Mouse (Mus musculus): Measurements from ENCODE around the gene Igfbpl1. TPM values are rescaled to one million over a fixed set of nuclear protein-coding genes. Genes with fewer than 3 reads are reported as not detected.

The Igfbpl1 gene
- not detected in 2 replicates for total RNA-seq (2014; fragmentation: Nextera tagmentation)
- not detected in 2 replicates for total RNA-seq (2017)

DNA sequence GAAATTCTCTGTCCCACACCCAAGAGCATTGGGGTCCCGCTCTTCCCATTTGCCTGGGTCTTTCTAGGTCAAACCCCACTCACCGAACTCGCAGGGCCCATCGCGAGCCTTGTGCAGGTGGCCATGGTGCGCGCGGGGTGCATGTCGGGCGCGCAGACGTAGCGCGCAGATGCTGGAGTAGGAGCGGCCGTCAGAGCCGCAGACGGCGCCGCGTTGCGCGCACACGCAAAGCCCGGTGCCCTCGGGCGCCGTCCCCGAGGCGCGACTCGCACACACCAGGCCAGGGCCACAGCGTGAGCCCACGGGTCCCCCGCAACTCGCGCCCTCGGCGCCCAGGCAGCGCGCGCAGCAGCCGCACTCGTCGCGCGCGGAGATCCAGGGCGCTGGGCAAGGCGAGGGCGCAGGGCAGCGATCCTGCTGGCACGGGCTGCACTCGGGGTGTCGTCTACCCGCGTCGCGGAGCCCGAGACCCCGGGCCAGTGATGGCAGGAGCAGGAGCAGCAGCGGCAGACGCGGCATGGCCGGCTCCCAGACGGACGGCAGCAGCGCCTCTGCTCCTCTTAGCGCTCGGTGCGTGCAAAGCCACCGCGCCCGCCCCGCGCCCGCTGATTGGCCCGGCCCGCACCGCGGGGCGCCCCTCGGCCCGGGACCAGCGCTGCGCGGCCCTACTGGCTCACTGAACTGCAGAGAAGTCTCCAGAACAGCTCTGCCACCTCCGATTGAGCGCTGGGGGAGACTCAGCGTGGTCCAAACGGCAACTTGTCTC lies at the start of gene Igfbpl1:
Igfbpl1 (minus strand) TSS at position 649 of the 766 bp plus-strand sequence.
- ATAC-seq (replicated peaks; ENCODE audit: low FRiP score, low TSS enrichment, poor library complexity, severe bottlenecking), result no peak

DNA sequence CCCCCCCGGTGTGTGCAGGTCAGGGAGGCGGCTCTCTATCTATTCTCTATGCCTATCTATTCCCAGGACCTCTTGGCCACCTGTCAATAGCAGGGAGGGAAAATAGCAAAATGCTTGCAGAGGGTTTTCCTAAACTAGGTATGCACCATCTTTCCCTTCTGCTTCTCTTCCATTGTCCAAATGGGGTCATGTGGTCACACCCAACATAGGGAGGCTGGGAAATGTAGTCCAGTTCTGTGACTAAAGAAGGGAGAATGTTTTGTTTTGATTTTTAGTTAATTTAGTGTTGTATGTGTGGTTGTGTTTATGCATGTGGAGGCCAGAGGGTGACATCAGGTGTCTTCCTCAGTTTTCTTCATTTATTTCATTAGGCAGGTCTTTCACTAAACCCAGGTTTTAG lies 45.4 kb upstream of the Igfbpl1 start:
- no peak for ATAC-seq (replicated peaks; ENCODE audit: low FRiP score, low TSS enrichment, poor library complexity, severe bottlenecking)

DNA sequence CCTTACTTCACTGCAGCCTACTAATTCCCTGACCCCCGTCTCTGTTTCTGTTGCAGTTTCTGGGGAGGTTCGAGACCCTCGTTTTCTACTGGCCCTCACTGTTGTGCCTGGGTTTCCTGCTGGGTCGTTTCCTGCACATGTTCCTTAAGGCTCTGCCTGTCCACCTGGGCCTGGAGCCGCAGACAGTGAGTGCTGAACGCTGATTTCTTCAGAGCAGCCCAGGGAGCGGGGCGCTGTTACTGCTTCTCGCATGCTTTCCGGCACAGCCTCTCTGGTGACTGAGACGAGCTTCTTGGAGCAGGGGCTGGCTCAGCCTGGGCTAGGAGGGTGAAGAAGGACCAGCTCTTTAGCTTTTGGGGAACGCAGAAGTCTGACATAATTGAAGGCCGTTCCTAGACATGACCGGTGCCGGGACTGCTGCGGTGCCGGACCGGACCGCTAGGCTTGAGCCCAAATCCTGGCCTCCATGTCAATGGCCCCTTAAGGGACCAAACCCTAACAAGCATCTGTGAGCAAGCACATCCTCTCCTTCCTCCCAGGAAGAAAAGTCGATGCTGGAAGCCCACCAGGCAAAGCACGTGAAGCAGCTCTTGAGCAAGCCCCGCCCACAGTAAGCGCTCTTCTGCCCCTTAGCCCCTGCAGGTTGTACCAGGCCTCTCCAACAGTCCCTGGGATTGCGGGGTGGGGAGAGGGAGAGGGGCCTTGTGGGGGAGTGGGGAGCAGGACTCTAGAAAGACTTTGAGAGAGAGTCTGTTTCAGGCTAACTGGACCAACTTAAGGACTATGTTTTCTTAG lies 42.5 kb upstream of the Igfbpl1 start:
- no peak for ATAC-seq (replicated peaks; ENCODE audit: low FRiP score, low TSS enrichment, poor library complexity, severe bottlenecking)

- no peak for ATAC-seq (replicated peaks; ENCODE audit: low FRiP score, low TSS enrichment, poor library complexity, severe bottlenecking)
Observed at GRCm38 (mm10) chr4:45867416-45867815, 40.7 kb upstream of the Igfbpl1 start.

GRCm38 (mm10) chr4:45861160-45861559 lies 34.4 kb upstream of the Igfbpl1 start:
- peak; percentile 37; the same call in 1 of the 2 replicates for ATAC-seq (replicated peaks; ENCODE audit: low FRiP score, low TSS enrichment, poor library complexity, severe bottlenecking)

- 0 out of 2 replicates have a peak, but pooled peaks have one; percentile 55 for ATAC-seq (replicated peaks; ENCODE audit: low FRiP score, low TSS enrichment, poor library complexity, severe bottlenecking)
Observed at GRCm38 (mm10) chr4:45855803-45856424, 29.2 kb upstream of the Igfbpl1 start.

DNA sequence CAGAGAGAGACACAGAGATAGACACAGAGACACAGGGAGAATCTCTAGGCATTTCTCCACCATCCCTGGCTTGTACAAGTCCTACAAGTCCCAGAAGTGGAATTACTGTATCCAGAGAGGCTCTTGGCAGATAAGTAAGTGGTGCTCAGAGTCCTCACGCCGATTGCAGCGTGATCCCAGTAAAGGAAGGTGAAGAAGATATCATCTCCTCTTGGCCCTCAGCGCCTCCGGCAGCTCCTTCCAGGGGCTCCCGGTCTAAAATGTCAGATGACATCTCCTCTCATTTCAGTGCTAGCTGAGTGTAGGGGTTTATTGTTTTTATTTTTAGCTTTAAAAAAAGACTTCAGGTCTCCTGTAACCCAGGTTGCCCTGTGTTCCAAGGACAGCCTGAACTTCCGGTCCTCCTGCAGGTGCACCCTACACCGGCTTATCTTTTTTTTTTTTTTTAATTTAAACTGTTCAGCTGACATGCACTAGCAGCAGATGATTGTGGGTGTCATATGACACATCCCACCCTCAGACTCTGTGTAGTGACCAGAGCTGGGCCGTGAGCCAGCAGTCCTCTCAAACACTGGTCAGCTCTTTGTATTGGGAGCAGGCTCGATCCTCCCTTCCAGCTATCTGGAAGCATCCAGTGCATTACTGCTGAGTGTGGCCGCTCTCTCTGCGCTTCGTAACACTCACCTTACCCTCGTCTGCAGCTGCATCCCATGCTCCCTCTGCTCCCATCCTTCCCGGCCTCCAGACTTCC lies 26.9 kb upstream of the Igfbpl1 start:
- no peak for ATAC-seq (replicated peaks; ENCODE audit: low FRiP score, low TSS enrichment, poor library complexity, severe bottlenecking)

GRCm38 (mm10) chr4:45851640-45852051 lies 24.9 kb upstream of the Igfbpl1 start:
- no peak for ATAC-seq (replicated peaks; ENCODE audit: low FRiP score, low TSS enrichment, poor library complexity, severe bottlenecking)

DNA sequence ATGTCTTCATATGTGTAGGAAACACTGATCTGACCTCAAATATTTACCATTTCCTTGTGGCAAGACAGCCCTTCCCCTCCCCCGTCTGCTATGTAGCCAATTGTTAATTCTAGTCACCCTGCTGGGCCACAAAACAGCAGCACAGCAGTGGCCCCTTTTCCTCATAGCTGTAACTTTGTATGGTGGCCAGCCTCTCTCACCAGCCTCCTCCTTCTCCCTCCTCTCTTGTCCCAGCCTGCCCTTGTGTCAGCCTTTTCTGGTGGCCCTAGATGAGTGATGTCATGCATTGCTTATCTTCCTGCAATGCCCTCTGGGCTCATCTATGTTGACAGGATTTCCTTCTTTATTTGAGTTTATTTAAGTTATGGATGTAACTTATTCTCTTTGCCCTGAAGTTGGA lies 22.7 kb upstream of the Igfbpl1 start:
- ATAC-seq (replicated peaks; ENCODE audit: low FRiP score, low TSS enrichment, poor library complexity, severe bottlenecking), result no peak

DNA sequence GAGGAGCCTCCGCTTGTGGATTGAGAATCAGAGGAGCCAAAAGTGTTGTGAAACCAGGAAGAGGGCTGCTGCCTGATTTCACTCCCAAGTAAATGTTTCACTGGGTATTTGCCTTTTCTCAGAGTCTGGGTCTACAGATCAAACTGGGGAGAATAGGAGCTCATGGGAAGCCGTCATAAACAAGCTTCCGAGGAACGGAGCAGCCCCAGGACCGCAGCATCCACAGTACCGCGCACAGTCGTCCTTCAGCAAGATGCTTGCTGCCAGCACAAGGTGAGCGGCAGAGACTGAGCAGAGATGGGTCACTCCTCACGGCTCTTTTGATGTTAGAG lies 22.1 kb upstream of the Igfbpl1 start:
- ATAC-seq (replicated peaks; ENCODE audit: low FRiP score, low TSS enrichment, poor library complexity, severe bottlenecking), result no peak

- no peak for ATAC-seq (replicated peaks; ENCODE audit: low FRiP score, low TSS enrichment, poor library complexity, severe bottlenecking)
Observed at GRCm38 (mm10) chr4:45848109-45848824, 21.5 kb upstream of the Igfbpl1 start, which contains the start of gene Stra6l. Stra6l (plus strand) TSS chr4:45848664.

DNA sequence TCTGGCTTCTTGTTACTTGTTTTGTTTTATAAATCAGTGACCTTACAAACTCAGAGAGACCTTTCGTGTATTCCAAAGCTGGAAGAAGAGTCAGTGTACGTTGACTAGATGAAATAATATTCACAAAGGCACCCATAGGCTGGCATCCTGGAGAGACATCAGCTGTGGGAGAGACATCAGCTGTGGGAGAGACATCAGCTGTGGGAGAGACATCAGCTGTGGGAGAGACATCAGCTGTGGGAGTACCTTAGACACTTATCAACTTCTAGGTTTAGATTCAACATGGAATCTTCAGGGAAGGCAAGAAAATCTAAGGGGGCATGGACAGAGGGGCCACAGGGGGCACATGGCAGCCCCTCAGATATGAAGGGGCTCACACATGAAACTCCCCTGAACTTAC lies 19.5 kb upstream of the Igfbpl1 start:
- no peak for ATAC-seq (replicated peaks; ENCODE audit: low FRiP score, low TSS enrichment, poor library complexity, severe bottlenecking)

DNA sequence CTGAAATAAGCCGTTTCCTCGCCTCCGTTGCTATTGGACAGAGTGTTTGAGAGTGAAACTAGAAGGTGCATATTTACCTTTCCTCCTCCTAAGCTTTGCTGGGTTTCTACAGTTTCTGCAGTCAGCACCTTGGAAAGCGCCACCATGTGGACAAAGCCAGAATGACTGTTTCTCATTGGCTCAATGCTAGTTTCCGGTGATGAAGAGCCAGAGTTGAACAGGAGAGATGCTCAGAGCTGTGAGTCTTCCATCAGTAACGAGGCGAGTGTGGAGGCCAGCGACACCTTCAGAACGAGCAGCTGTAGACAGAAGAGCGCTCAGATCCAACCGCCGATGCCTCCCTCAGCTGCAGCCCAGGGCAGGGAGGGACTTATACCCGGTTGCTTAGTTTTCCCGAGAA lies 17.6 kb upstream of the Igfbpl1 start:
- ATAC-seq (replicated peaks; ENCODE audit: low FRiP score, low TSS enrichment, poor library complexity, severe bottlenecking), result no peak; the same call in 1 of the 2 replicates

GRCm38 (mm10) chr4:45833461-45833860 lies 6.7 kb upstream of the Igfbpl1 start:
- no peak for ATAC-seq (replicated peaks; ENCODE audit: low FRiP score, low TSS enrichment, poor library complexity, severe bottlenecking)

- no peak for ATAC-seq (replicated peaks; ENCODE audit: low FRiP score, low TSS enrichment, poor library complexity, severe bottlenecking)
Observed at GRCm38 (mm10) chr4:45831996-45832395, 5.3 kb upstream of the Igfbpl1 start.

- ATAC-seq (replicated peaks; ENCODE audit: low FRiP score, low TSS enrichment, poor library complexity, severe bottlenecking), result no peak
Observed at GRCm38 (mm10) chr4:45829907-45830759, 3.4 kb upstream of the Igfbpl1 start.

DNA sequence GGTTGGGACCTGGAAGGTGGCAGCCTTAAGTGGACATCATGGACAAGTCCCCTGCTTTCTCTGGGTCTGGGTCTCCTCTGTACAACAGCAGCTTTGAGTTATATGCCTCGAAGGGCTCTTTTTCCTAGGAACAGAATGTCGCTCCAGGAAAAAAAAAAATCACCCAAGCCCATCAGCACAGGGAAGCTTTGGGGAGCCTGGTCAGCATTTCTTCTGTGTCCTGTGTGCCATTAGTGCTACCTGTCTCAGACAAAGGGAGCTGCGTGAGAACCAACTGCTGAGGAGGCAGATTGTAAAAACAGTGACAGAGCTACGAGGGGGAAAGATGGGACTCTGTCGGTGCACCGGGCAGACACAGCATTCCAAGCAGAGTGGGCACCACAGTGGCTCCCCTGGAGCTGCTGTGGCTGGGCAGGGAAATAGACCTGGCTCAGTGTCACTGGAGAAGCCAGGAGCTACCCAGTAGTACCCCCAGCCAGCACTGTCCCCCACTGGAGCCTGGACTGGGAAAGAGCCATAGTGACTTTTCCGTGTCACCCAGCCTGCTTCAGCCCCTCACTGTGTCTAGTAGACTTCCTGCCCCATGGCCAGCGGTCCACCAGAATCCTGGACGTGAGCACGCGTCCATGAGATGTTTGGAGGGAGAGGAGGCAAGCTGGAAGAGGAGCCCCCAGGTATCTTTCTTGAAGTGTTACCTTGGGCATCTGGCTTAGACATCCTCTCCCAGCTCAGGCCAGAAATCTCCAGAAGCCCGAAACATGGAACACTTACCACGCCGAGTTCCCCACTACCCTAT lies 1.8 kb downstream of the Igfbpl1 start:
- no peak for ATAC-seq (replicated peaks; ENCODE audit: low FRiP score, low TSS enrichment, poor library complexity, severe bottlenecking)
